Mouse (Mus musculus) embryonic facial prominence, embryonic 14.5 days (tissue): ENCODE measurements around the gene Cul7. TPM values are rescaled to one million over a fixed set of nuclear protein-coding genes. Genes with fewer than 3 reads are reported as not detected.
A peak's percentile ranks its signal among the peaks of the same experiment; 100 is the strongest.

Experiments
- ATAC-seq: fragments of 200-750 bp; cut with Nextera tagmentation; 2 replicates; pipeline ENCODE4 v1.8.0; 2017; ENCODE audit warnings: low read depth, moderate number of reproducible peaks, moderate TSS enrichment
- DNase-seq: peaks from one replicate; pipeline ENCODE4 v3.0.0-alpha.2; 2015; ENCODE audit warnings: low spot score
- H3K27ac ChIP-seq: fragments of 300-500 bp; sonication (generic); replicated peaks from 2 replicates; pipeline ENCODE4 v1.5.1; 2014; ENCODE audit warnings: low read depth, mild to moderate bottlenecking, low read length, moderate library complexity
- H3K27me3 ChIP-seq: fragments of 300-500 bp; sonication (generic); replicated peaks from 2 replicates; pipeline ENCODE4 v1.6.1; 2014; ENCODE audit warnings: low read length; ENCODE audit not compliant: control insufficient read depth, insufficient read depth
- H3K36me3 ChIP-seq: fragments of 300-500 bp; sonication (generic); 2 replicates; pipeline ENCODE4 v1.6.1; 2014; ENCODE audit warnings: low read length, mixed read lengths; ENCODE audit not compliant: control insufficient read depth, insufficient read depth
- H3K4me1 ChIP-seq: fragments of 300-500 bp; sonication (generic); 2 replicates; pipeline ENCODE4 v1.6.1; 2014; ENCODE audit warnings: antibody characterized with exemption, low read length; ENCODE audit not compliant: control insufficient read depth, insufficient read depth
- H3K4me2 ChIP-seq: fragments of 300-500 bp; sonication (generic); 2 replicates; pipeline ENCODE4 v1.6.1; 2014; ENCODE audit warnings: low read depth, mild to moderate bottlenecking, low read length, moderate library complexity, mixed read lengths
- H3K4me3 ChIP-seq: fragments of 300-500 bp; sonication (generic); 2 replicates; pipeline ENCODE4 v1.5.1; 2014; ENCODE audit warnings: low read depth, mild to moderate bottlenecking, low read length
- H3K9ac ChIP-seq: fragments of 300-500 bp; sonication (generic); 2 replicates; pipeline ENCODE4 v1.6.1; 2014; ENCODE audit warnings: low read depth, mild to moderate bottlenecking, low read length, moderate library complexity, mixed read lengths
- H3K9me3 ChIP-seq: fragments of 300-500 bp; sonication (generic); 2 replicates; pipeline ENCODE4 v1.6.1; 2016; ENCODE audit warnings: low read length; ENCODE audit not compliant: control insufficient read depth
- WGBS: fragments of 180-500 bp; shearing (Covaris S2); extraction: QIAGEN DNeasy Blood & Tissue Kit; methylation state at CpG from one replicate; pipeline ENCODE4 v1.1.7; 2014; 5-methylcytosine and 5-hydroxymethylcytosine counted together
- polyA plus RNA-seq: library from polyadenylated mRNA; unstranded; fragments of >200 nt; fragmentation: Nextera tagmentation; extraction: Ambion mirVana; gene quantifications from 2 replicates; pipeline ENCODE4 v1.2.1, GENCODE M21; 2014

The Cul7 gene
- 48.5 and 50.1 TPM in 2 replicates for polyA plus RNA-seq

- H3K9ac ChIP-seq: peak within 1 kb of the TSS; percentile 87
- H3K4me2 ChIP-seq: peak within 1 kb of the TSS; percentile 78
- H3K27ac ChIP-seq: peak within 1 kb of the TSS; percentile 97
- H3K27me3 ChIP-seq: no peaks in the 10 kb centered on the region
- H3K36me3 ChIP-seq: peaks cover 52% of the 10 kb centered on the region
- 0% methylated on average over 26 of the region's 58 CpGs for WGBS
- peak within 1 kb of the TSS; percentile 84 for H3K4me3 ChIP-seq
- ATAC-seq: peak; percentile 96
- peak; percentile 99 for DNase-seq
- peaks cover 30% of the 10 kb centered on the region for H3K4me1 ChIP-seq
- H3K9me3 ChIP-seq: no peaks in the 10 kb centered on the region
Observed at GRCm38 (mm10) chr17:46650232-46651031, at the start of gene Cul7. Gene Cul7, plus strand, starts transcription at chr17:46650337.

DNA sequence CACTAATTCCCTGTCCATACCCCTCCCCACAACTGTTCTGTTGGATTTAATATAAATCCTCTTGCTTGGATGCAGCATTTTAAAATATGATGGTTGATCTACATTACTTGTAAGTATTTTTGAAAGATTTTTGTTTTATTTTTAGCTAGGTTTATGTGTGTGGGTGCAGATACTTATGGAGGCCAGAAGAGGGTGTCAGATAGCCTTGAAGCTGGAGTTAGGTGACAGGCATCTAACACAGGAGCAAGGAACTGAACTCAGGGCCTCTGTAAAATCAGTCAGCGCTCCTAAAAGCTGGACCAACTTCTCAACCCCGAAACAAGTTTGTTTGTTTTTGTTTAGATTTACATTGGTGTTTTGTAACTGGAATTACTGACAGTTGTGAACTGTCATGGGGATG is 49.6 kb upstream of the Cul7 start:
- H3K27ac ChIP-seq: no peak overlapping the region
- DNase-seq (no peak), ATAC-seq (no peak)
- peaks cover 26% of the 10 kb centered on the region for H3K36me3 ChIP-seq
- peaks cover 9% of the 10 kb centered on the region; the same call in 1 of the 2 replicates for H3K4me1 ChIP-seq
- 87% methylated on average over 2 of the region's 2 CpGs for WGBS
- no peak overlapping the region for H3K4me2 ChIP-seq
- H3K4me3 ChIP-seq: no peak overlapping the region
- H3K27me3 ChIP-seq: no peaks in the 10 kb centered on the region
- no peaks in the 10 kb centered on the region for H3K9me3 ChIP-seq
- H3K9ac ChIP-seq: no peak overlapping the region

GRCm38 (mm10) chr17:46602212-46602611 is 47.9 kb upstream of the Cul7 start:
- peak; percentile 77 for DNase-seq
- 0 out of 2 replicates have a peak, but pooled peaks have one; percentile 56 for ATAC-seq
- H3K4me2 ChIP-seq: no peak overlapping the region

DNA sequence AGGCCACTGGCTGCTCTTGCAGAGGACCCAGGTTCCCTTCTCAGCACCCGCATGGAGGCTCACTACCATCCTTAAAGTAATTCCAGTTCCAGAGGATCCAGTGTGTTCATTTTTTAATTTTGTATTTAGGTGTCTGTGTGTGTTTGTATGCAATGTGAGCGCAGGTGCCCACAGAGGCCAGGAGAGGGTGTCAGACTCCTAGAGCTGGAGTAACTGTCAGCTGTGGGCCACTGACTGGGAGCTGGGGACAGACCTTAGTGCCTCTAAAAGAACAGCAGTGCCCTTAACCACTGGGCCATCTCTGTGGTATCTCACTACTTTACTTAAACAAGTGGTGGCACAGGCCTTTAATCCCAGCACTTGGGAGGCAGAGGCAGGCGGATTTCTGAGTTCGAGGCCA is 46.9 kb upstream of the Cul7 start:
- Histone ChIP-seq H3K27ac (peak overlapping the region; percentile 71), H3K9ac (no peak overlapping the region), H3K27me3 (no peaks in the 10 kb centered on the region), H3K9me3 (no peaks in the 10 kb centered on the region), H3K36me3 (peaks cover 11% of the 10 kb centered on the region; the same call in 1 of the 2 replicates), H3K4me3 (no peak overlapping the region), H3K4me2 (no peak overlapping the region), H3K4me1 (peaks cover 11% of the 10 kb centered on the region; the same call in 1 of the 2 replicates)
- DNase-seq (no peak), ATAC-seq (no peak)
- 98% methylated on average over 3 of the region's 4 CpGs for WGBS

More at GRCm38 (mm10) chr17:46602212-46602611, 47.9 kb upstream of the Cul7 start:
- H3K9me3 ChIP-seq: no peaks in the 10 kb centered on the region
- peaks cover 9% of the 10 kb centered on the region; the same call in 1 of the 2 replicates for H3K4me1 ChIP-seq
- H3K36me3 ChIP-seq: peaks cover 21% of the 10 kb centered on the region; the same call in 1 of the 2 replicates
- H3K9ac ChIP-seq: no peak overlapping the region
- peak overlapping the region; percentile 71 for H3K27ac ChIP-seq
- H3K27me3 ChIP-seq: no peaks in the 10 kb centered on the region
- 28% methylated on average over 9 of the region's 9 CpGs for WGBS
- H3K4me3 ChIP-seq: no peak overlapping the region

- no peak overlapping the region for H3K4me2 ChIP-seq
- ATAC-seq (no peak), DNase-seq (no peak)
- H3K27me3 ChIP-seq: no peaks in the 10 kb centered on the region
- WGBS: 71% methylated on average over 5 of the region's 5 CpGs
- peak overlapping the region; percentile 41; the same call in 1 of the 2 replicates for H3K27ac ChIP-seq
- no peaks in the 10 kb centered on the region for H3K9me3 ChIP-seq
- peaks cover 7% of the 10 kb centered on the region; the same call in 1 of the 2 replicates for H3K36me3 ChIP-seq
- H3K4me3 ChIP-seq: no peak overlapping the region
- H3K4me1 ChIP-seq: peaks cover 22% of the 10 kb centered on the region
- H3K9ac ChIP-seq: no peak overlapping the region
Observed at GRCm38 (mm10) chr17:46605126-46605525, 45.0 kb upstream of the Cul7 start.

DNA sequence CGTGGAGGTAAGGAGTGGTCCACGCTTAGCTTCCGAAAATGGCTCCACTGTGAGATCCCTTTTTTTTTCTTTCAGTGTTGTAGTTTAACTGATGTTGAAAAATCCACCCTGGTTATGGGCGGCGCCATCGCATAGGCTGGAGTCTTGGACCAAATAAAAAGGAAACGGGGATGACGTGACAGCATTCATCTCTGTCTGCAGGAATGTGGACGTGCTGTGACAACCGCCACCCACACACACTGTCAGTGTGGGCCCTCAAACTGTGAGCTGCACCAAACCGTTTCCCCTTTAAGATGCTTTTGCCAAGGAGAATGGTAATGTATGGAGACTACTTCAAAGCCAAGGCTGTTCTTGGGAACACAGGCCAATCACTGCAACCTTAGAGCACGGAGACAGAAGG is 44.1 kb upstream of the Cul7 start:
- WGBS: 70% methylated on average over 12 of the region's 12 CpGs
- no peaks in the 10 kb centered on the region for H3K27me3 ChIP-seq
- H3K27ac ChIP-seq: no peak overlapping the region
- no peak for DNase-seq
- no peak overlapping the region for H3K4me3 ChIP-seq
- H3K9ac ChIP-seq: no peak overlapping the region
- H3K36me3 ChIP-seq: peaks cover 5% of the 10 kb centered on the region; the same call in 1 of the 2 replicates
- no peak for ATAC-seq
- peaks cover 24% of the 10 kb centered on the region for H3K4me1 ChIP-seq
- no peak overlapping the region for H3K4me2 ChIP-seq
- no peaks in the 10 kb centered on the region for H3K9me3 ChIP-seq

- H3K9ac ChIP-seq: no peak overlapping the region
- H3K4me3 ChIP-seq: no peak overlapping the region
- H3K27ac ChIP-seq: peak overlapping the region; percentile 65
- ATAC-seq (peak; percentile 48; the same call in 1 of the 2 replicates), DNase-seq (peak; percentile 55)
- peaks cover 47% of the 10 kb centered on the region for H3K4me1 ChIP-seq
- H3K4me2 ChIP-seq: 0 out of 2 replicates have a peak overlapping the region, but pooled peaks have one; percentile 4
- H3K9me3 ChIP-seq: no peaks in the 10 kb centered on the region
- no peaks in the 10 kb centered on the region for H3K27me3 ChIP-seq
- WGBS: 41% methylated on average over 15 of the region's 15 CpGs
- no peaks in the 10 kb centered on the region for H3K36me3 ChIP-seq
Observed at GRCm38 (mm10) chr17:46609721-46610514, 40.2 kb upstream of the Cul7 start.

GRCm38 (mm10) chr17:46611316-46611715 is 38.8 kb upstream of the Cul7 start:
- Histone ChIP-seq H3K9me3 (no peaks in the 10 kb centered on the region), H3K27ac (no peak overlapping the region), H3K4me2 (no peak overlapping the region), H3K27me3 (no peaks in the 10 kb centered on the region), H3K9ac (no peak overlapping the region), H3K4me1 (peaks cover 43% of the 10 kb centered on the region), H3K4me3 (no peak overlapping the region), H3K36me3 (no peaks in the 10 kb centered on the region)
- DNase-seq: no peak
- WGBS: 93% methylated on average over 6 of the region's 6 CpGs
- no peak for ATAC-seq
